Mouse (Mus musculus): ENCODE measurements around the gene Tapbpl. TPM values are rescaled to one million over a fixed set of nuclear protein-coding genes. Genes with fewer than 3 reads are reported as not detected.

Tapbpl gene
- polyA plus RNA-seq (2012; fragmentation: generic; extraction: Trizol): 6.5 TPM

DNA sequence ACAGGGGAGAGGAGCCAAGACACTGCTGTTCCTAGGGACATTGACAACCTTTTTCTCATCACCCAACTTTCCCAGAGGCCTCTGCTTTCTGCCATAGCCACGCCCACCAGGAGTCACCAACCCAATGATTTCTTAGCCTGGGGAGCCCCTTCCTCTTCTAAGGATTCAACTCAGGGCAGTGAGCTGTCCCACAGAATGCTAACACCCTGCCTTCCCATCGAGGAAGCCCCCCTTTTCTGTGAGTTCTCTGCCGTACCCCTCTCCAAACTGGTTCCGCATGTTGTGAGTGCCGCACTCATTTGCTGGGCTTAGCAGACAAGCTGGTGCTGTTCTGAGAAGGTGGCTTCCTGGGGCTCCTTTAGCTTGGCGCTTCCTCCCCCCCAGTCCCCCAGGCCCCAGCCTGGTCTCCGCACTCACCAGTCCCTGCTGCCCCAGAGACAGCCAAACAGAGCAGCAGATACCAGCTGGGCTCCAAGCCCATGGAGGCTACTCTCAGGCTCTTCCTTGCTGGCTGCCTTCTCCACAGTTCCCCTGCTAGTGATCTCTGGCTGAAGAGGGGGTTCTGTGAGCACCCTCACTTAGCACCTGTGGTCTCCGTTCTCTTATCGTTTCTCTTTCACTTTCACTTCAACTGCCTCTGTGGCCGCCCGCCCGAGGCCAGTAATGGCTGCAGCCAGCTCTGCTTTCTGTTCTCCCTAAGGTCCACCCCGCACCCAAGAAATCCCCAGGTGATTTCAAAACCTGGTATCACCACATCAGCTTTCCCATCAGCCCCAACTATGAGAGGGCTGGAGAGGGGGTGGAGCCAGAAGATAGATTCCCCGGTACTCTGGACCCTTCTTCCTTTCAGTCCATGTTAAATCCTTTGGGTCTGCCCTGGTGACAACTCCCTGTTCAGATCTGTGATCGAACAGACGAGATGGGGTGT, at the start of gene Tapbpl:
TSS of gene Tapbpl (minus strand) at position 744 of the 928 bp plus-strand sequence.
- TF ChIP-seq MAX (IDR thresholded peaks at IDR 0.05; ENCODE audit: low read depth): no peak
- peak; percentile 68 for TF ChIP-seq POLR2AphosphoS2 (IDR thresholded peaks at IDR 0.05; ENCODE audit: insufficient read length, low read depth)
- TF ChIP-seq POLR2A (IDR thresholded peaks at IDR 0.05; ENCODE audit: insufficient read length, low read depth): peak; percentile 56
- peak within 1 kb of the TSS; percentile 89 for H3K4me2 ChIP-seq (ENCODE audit: low read depth)
- no peaks in the 10 kb centered on the region for H3K27me3 ChIP-seq (ENCODE audit: control insufficient read depth, insufficient read depth, insufficient read length)
- H3K36me3 ChIP-seq (ENCODE audit: control insufficient read depth, insufficient read depth): no peaks in the 10 kb centered on the region
- peak within 1 kb of the TSS; percentile 29 for H3ac ChIP-seq (ENCODE audit: control insufficient read depth, insufficient read length)
- H3K4me3 ChIP-seq: peak within 1 kb of the TSS; percentile 58
- H3K79me2 ChIP-seq (ENCODE audit: control insufficient read depth, insufficient read depth): no peaks in the 10 kb centered on the region

- Histone ChIP-seq H3K4me3 (no peak overlapping the region), H3K27me3 (ENCODE audit: control insufficient read depth, insufficient read depth, insufficient read length) (no peaks in the 10 kb centered on the region), H3K36me3 (ENCODE audit: control insufficient read depth, insufficient read depth) (no peaks in the 10 kb centered on the region), H3K79me2 (ENCODE audit: control insufficient read depth, insufficient read depth) (no peaks in the 10 kb centered on the region), H3ac (ENCODE audit: control insufficient read depth, insufficient read length) (no peak overlapping the region), H3K4me2 (ENCODE audit: low read depth) (no peak overlapping the region)
- no peak for TF ChIP-seq E2F4 (IDR thresholded peaks at IDR 0.05; ENCODE audit: insufficient read depth)
- TF ChIP-seq TCF3 (IDR thresholded peaks at IDR 0.05; ENCODE audit: insufficient read length, low read depth): no peak
Measured at GRCm38 (mm10) chr6:125279729-125280128, 48.1 kb upstream of the Tapbpl start.

- no peak overlapping the region for H3ac ChIP-seq (ENCODE audit: control insufficient read depth, insufficient read length)
- H3K79me2 ChIP-seq (ENCODE audit: control insufficient read depth, insufficient read depth): no peaks in the 10 kb centered on the region
- no peak overlapping the region for H3K4me3 ChIP-seq
- TF ChIP-seq POLR2A (IDR thresholded peaks at IDR 0.05; ENCODE audit: insufficient read length, low read depth) (no peak), SRF (IDR thresholded peaks at IDR 0.05; ENCODE audit: control insufficient read depth, insufficient read length, low read depth) (no peak), E2F4 (IDR thresholded peaks at IDR 0.05; ENCODE audit: insufficient read depth) (no peak), CEBPB (IDR thresholded peaks at IDR 0.05; ENCODE audit: insufficient read depth, poor library complexity, severe bottlenecking) (no peak), TCF12 (IDR thresholded peaks at IDR 0.05; ENCODE audit: insufficient read depth, poor library complexity, severe bottlenecking) (no peak), MAX (IDR thresholded peaks at IDR 0.05; ENCODE audit: low read depth) (no peak), MYOG (IDR thresholded peaks at IDR 0.05; ENCODE audit: control insufficient read depth in 1 of 3, insufficient read depth in 1 of 3, insufficient read length in 2 of 3, low read depth in 2 of 3) (no peak), USF1 (IDR thresholded peaks at IDR 0.05; ENCODE audit: low read depth) (no peak), TCF3 (IDR thresholded peaks at IDR 0.05; ENCODE audit: insufficient read length, low read depth) (no peak), POLR2AphosphoS2 (IDR thresholded peaks at IDR 0.05; ENCODE audit: insufficient read length, low read depth) (no peak), REST (IDR thresholded peaks at IDR 0.05; ENCODE audit: insufficient read depth, insufficient read length) (no peak), MYOD1 (IDR thresholded peaks at IDR 0.05; ENCODE audit: control insufficient read depth in 1 of 3, insufficient read length in 2 of 3, low read depth in 2 of 3) (no peak)
- no peaks in the 10 kb centered on the region for H3K27me3 ChIP-seq (ENCODE audit: control insufficient read depth, insufficient read depth, insufficient read length)
- no peaks in the 10 kb centered on the region for H3K36me3 ChIP-seq (ENCODE audit: control insufficient read depth, insufficient read depth)
- no peak overlapping the region for H3K4me2 ChIP-seq (ENCODE audit: low read depth)
Measured at GRCm38 (mm10) chr6:125274841-125275563, 43.3 kb upstream of the Tapbpl start.

- no peaks in the 10 kb centered on the region for H3K79me2 ChIP-seq (ENCODE audit: control insufficient read depth, insufficient read depth)
- TF ChIP-seq REST (IDR thresholded peaks at IDR 0.05; ENCODE audit: insufficient read depth, insufficient read length): no peak
- TF ChIP-seq TCF3 (IDR thresholded peaks at IDR 0.05; ENCODE audit: insufficient read length, low read depth): no peak
- no peak for TF ChIP-seq POLR2A (IDR thresholded peaks at IDR 0.05; ENCODE audit: insufficient read length, low read depth)
- TF ChIP-seq MYOG (IDR thresholded peaks at IDR 0.05; ENCODE audit: control insufficient read depth in 1 of 3, insufficient read depth in 1 of 3, insufficient read length in 2 of 3, low read depth in 2 of 3): no peak
- no peak for TF ChIP-seq MAX (IDR thresholded peaks at IDR 0.05; ENCODE audit: low read depth)
- no peak for TF ChIP-seq SRF (IDR thresholded peaks at IDR 0.05; ENCODE audit: control insufficient read depth, insufficient read length, low read depth)
- no peak for TF ChIP-seq USF1 (IDR thresholded peaks at IDR 0.05; ENCODE audit: low read depth)
- H3K36me3 ChIP-seq (ENCODE audit: control insufficient read depth, insufficient read depth): no peaks in the 10 kb centered on the region
- peak overlapping the region; percentile 73 for H3K4me2 ChIP-seq (ENCODE audit: low read depth)
- H3ac ChIP-seq (ENCODE audit: control insufficient read depth, insufficient read length): no peak overlapping the region
- H3K4me3 ChIP-seq: no peak overlapping the region
- H3K27me3 ChIP-seq (ENCODE audit: control insufficient read depth, insufficient read depth, insufficient read length): no peaks in the 10 kb centered on the region
Measured at GRCm38 (mm10) chr6:125272228-125272785, 40.6 kb upstream of the Tapbpl start.

Data from myocyte (in vitro differentiated cells).